ENCODE assay signal across 13 mouse cellular contexts in the genomic region with DNA sequence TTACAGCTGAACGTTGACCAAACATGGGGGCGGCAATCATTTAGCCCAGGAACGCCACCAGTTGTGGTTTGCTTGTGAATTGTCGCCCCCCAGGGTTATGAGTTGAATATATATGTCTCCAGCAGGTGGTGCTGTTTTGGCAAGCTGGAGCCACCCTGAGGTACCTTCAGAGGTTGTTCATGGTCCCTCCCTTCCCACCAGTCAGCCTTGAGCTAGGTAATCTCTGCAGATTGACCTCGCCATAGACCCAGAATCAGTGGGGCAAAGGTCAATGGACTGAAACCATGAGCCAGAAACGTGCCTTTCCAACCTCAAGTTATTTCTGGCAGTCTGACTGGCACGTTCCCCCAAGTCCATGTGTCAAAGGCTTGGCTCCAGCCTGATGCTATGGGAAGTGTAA. TPM values are rescaled to one million over a fixed set of nuclear protein-coding genes. Genes with fewer than 3 reads are reported as not detected.
DNase-seq lines count a peak whose midpoint lies in the region; ATAC-seq and TF ChIP-seq lines count a peak whose summit lies in the region.
"Had no signal": no experiment of that assay in that cellular context is flagged by ENCODE, and none has a peak within 500 bp of the region (broad histone marks: within the 10 kb centered on the region; RNA-seq: fewer than 3 reads in every experiment).

No protein-coding gene starts in this region.

- no peak for DNase-seq in forebrain, postnatal 0 days
- DNase-seq in forebrain, embryonic 14.5 days (ENCODE audit: low spot score): no peak
- DNase-seq in midbrain, embryonic 11.5 days (ENCODE audit: low spot score, missing footprints): peak; percentile 56
- peak; percentile 20 for DNase-seq in mesoderm, embryonic 11.5 days (ENCODE audit: low read depth, low spot score)
- no peak for DNase-seq in ovary, postnatal 36 days (ENCODE audit: low spot score)
- DNase-seq: kidney, adult 11 months; right cerebral cortex, postnatal 14 days; thymus, postnatal 4 days had no signal

- whole genome bisulfite sequencing in forebrain, postnatal 0 days: 78% methylated on average over 7 of the region's 7 CpGs
- 83% methylated on average over 7 of the region's 7 CpGs for WGBS in forebrain, embryonic 14.5 days
- 66% methylated on average over 7 of the region's 7 CpGs for WGBS in midbrain, embryonic 11.5 days
- WGBS in midbrain, embryonic 16.5 days: 74% methylated on average over 7 of the region's 7 CpGs
- WGBS in bone marrow, adult 2 months: 76% methylated on average over 7 of the region's 7 CpGs
- WGBS in hindbrain, embryonic 13.5 days: 79% methylated on average over 7 of the region's 7 CpGs

- TF ChIP-seq CTCF in forebrain, postnatal 0 days (IDR thresholded peaks at IDR 0.05; ENCODE audit: low read depth): peak; percentile 49
- peak; percentile 53 for TF ChIP-seq CTCF in bone marrow, adult 2 months (IDR thresholded peaks at IDR 0.05; ENCODE audit: control insufficient read depth, insufficient read depth, low read length)

- no peaks in the 10 kb centered on the region for H3K4me1 ChIP-seq in forebrain, postnatal 0 days (ENCODE audit: insufficient read depth)
- H3K4me1 ChIP-seq in forebrain, embryonic 14.5 days (ENCODE audit: control insufficient read depth, insufficient read depth, low read length): no peaks in the 10 kb centered on the region
- no peaks in the 10 kb centered on the region for H3K4me1 ChIP-seq in midbrain, embryonic 11.5 days (ENCODE audit: control insufficient read depth, insufficient read depth, low read length)
- no peaks in the 10 kb centered on the region for H3K4me1 ChIP-seq in midbrain, embryonic 16.5 days (ENCODE audit: control insufficient read depth, insufficient read depth, low read length)
- no peaks in the 10 kb centered on the region; the same call in 1 of the 2 replicates for H3K4me1 ChIP-seq in bone marrow, adult 2 months (ENCODE audit: control insufficient read depth, insufficient read depth, low read length)
- no peaks in the 10 kb centered on the region for H3K4me1 ChIP-seq in hindbrain, embryonic 13.5 days (replicated peaks)
- H3K4me1 ChIP-seq: heart, embryonic 10.5 days; midbrain, embryonic 15.5 days had no signal

- H3K27me3 ChIP-seq in forebrain, postnatal 0 days (ENCODE audit: insufficient read depth, low read length): no peaks in the 10 kb centered on the region
- no peaks in the 10 kb centered on the region for H3K27me3 ChIP-seq in forebrain, embryonic 14.5 days (replicated peaks; ENCODE audit: control insufficient read depth, insufficient read depth, low read length)
- H3K27me3 ChIP-seq in midbrain, embryonic 11.5 days (ENCODE audit: control insufficient read depth, insufficient read depth, low read length): no peaks in the 10 kb centered on the region
- no peaks in the 10 kb centered on the region for H3K27me3 ChIP-seq in midbrain, embryonic 16.5 days (ENCODE audit: control insufficient read depth, insufficient read depth, low read depth, low read length)
- no peaks in the 10 kb centered on the region for H3K27me3 ChIP-seq in hindbrain, embryonic 13.5 days
- H3K27me3 ChIP-seq: midbrain, embryonic 15.5 days had no signal

- no peak for TF ChIP-seq POLR2A in bone marrow, adult 2 months (IDR thresholded peaks at IDR 0.05; ENCODE audit: borderline replicate concordance, control insufficient read depth, low read depth, low read length)

- H3K9me3 ChIP-seq in forebrain, postnatal 0 days (ENCODE audit: low read length): no peaks in the 10 kb centered on the region
- H3K9me3 ChIP-seq in forebrain, embryonic 14.5 days (replicated peaks; ENCODE audit: control insufficient read depth, low read length): no peaks in the 10 kb centered on the region
- H3K9me3 ChIP-seq in midbrain, embryonic 11.5 days (ENCODE audit: control insufficient read depth, low read length): no peaks in the 10 kb centered on the region
- H3K9me3 ChIP-seq in midbrain, embryonic 16.5 days (replicated peaks; ENCODE audit: control insufficient read depth, low read length, poor library complexity, severe bottlenecking): no peaks in the 10 kb centered on the region; the same call in 1 of the 2 replicates
- no peaks in the 10 kb centered on the region for H3K9me3 ChIP-seq in hindbrain, embryonic 13.5 days
- H3K9me3 ChIP-seq: heart, embryonic 10.5 days; midbrain, embryonic 15.5 days had no signal

- no peak overlapping the region for H3K4me3 ChIP-seq in forebrain, postnatal 0 days (ENCODE audit: low read depth, low read length)
- no peak overlapping the region for H3K4me3 ChIP-seq in forebrain, embryonic 14.5 days (ENCODE audit: low read depth, low read length)
- no peak overlapping the region for H3K4me3 ChIP-seq in midbrain, embryonic 11.5 days (ENCODE audit: low read depth, low read length)
- no peak overlapping the region for H3K4me3 ChIP-seq in midbrain, embryonic 16.5 days (ENCODE audit: low read depth, low read length)
- no peak overlapping the region for H3K4me3 ChIP-seq in bone marrow, adult 2 months (replicated peaks; ENCODE audit: control insufficient read depth, low read depth, low read length)
- H3K4me3 ChIP-seq in hindbrain, embryonic 13.5 days: no peak overlapping the region
- H3K4me3 ChIP-seq: heart, embryonic 10.5 days; midbrain, embryonic 15.5 days had no signal

- no peak overlapping the region for H3K9ac ChIP-seq in forebrain, postnatal 0 days
- no peak overlapping the region for H3K9ac ChIP-seq in forebrain, embryonic 14.5 days (ENCODE audit: low read length)
- H3K9ac ChIP-seq in midbrain, embryonic 11.5 days (ENCODE audit: low read length): no peak overlapping the region
- no peak overlapping the region for H3K9ac ChIP-seq in midbrain, embryonic 16.5 days (ENCODE audit: low read depth, low read length)
- H3K9ac ChIP-seq in hindbrain, embryonic 13.5 days: no peak overlapping the region
- H3K9ac ChIP-seq: midbrain, embryonic 15.5 days had no signal

- no peak overlapping the region for H3K4me2 ChIP-seq in forebrain, postnatal 0 days (ENCODE audit: low read depth)
- H3K4me2 ChIP-seq in forebrain, embryonic 14.5 days (ENCODE audit: low read length): no peak overlapping the region
- no peak overlapping the region for H3K4me2 ChIP-seq in midbrain, embryonic 11.5 days
- H3K4me2 ChIP-seq in midbrain, embryonic 16.5 days (ENCODE audit: low read length): no peak overlapping the region
- no peak overlapping the region for H3K4me2 ChIP-seq in hindbrain, embryonic 13.5 days
- H3K4me2 ChIP-seq: midbrain, embryonic 15.5 days had no signal

- no peak for ATAC-seq in forebrain, postnatal 0 days
- ATAC-seq in forebrain, embryonic 14.5 days: no peak
- no peak for ATAC-seq in midbrain, embryonic 11.5 days (ENCODE audit: low FRiP score)
- ATAC-seq in midbrain, embryonic 16.5 days: no peak
- ATAC-seq in hindbrain, embryonic 13.5 days (ENCODE audit: low FRiP score): no peak
- ATAC-seq: midbrain, embryonic 15.5 days had no signal

- H3K36me3 ChIP-seq in forebrain, postnatal 0 days (ENCODE audit: insufficient read depth): no peaks in the 10 kb centered on the region
- H3K36me3 ChIP-seq in forebrain, embryonic 14.5 days (ENCODE audit: control insufficient read depth, insufficient read depth, low read length): no peaks in the 10 kb centered on the region
- H3K36me3 ChIP-seq in midbrain, embryonic 11.5 days (ENCODE audit: control insufficient read depth, insufficient read depth, low read length): no peaks in the 10 kb centered on the region
- H3K36me3 ChIP-seq in midbrain, embryonic 16.5 days (ENCODE audit: control insufficient read depth, insufficient read depth, low read length): no peaks in the 10 kb centered on the region
- H3K36me3 ChIP-seq in hindbrain, embryonic 13.5 days: no peaks in the 10 kb centered on the region
- H3K36me3 ChIP-seq: heart, embryonic 10.5 days; midbrain, embryonic 15.5 days had no signal

- no peak overlapping the region for H3K27ac ChIP-seq in forebrain, postnatal 0 days (ENCODE audit: low read depth, low read length)
- H3K27ac ChIP-seq in forebrain, embryonic 14.5 days (ENCODE audit: low read depth, low read length): no peak overlapping the region
- no peak overlapping the region for H3K27ac ChIP-seq in midbrain, embryonic 11.5 days (ENCODE audit: low read depth, low read length)
- no peak overlapping the region for H3K27ac ChIP-seq in midbrain, embryonic 16.5 days (ENCODE audit: low read length)
- H3K27ac ChIP-seq in bone marrow, adult 2 months (ENCODE audit: control insufficient read depth, insufficient read depth, low read depth, low read length, poor library complexity): no peak overlapping the region
- H3K27ac ChIP-seq in hindbrain, embryonic 13.5 days: no peak overlapping the region
- H3K27ac ChIP-seq: heart, embryonic 10.5 days; midbrain, embryonic 15.5 days had no signal

RNA-seq across cellular contexts. Expression of gene Ano6, which starts 22.8 kb away (rescaled TPM):
- total RNA-seq in forebrain, postnatal 0 days (2014; rRNA removed): 21.0 and 32.6 TPM in 2 replicates
- polyA plus RNA-seq in forebrain, postnatal 0 days (2015; fragmentation: Nextera tagmentation; extraction: Ambion mirVana): 11.1 and 17.2 TPM in 2 replicates
- polyA plus RNA-seq in forebrain, embryonic 14.5 days (2014; fragmentation: Nextera tagmentation; extraction: Ambion mirVana): 14.6 and 20.1 TPM in 2 replicates
- 30.3 and 30.8 TPM in 2 replicates for polyA plus RNA-seq in midbrain, embryonic 11.5 days (2014; fragmentation: Nextera tagmentation; extraction: Ambion mirVana)
- polyA plus RNA-seq in midbrain, embryonic 16.5 days (2015; fragmentation: Nextera tagmentation; extraction: Ambion mirVana): 24.6 and 28.2 TPM in 2 replicates
- polyA plus RNA-seq in bone marrow, adult 2 months (2011; ENCODE audit: insufficient read depth, insufficient read length, low replicate concordance, missing spikeins): 9.0 and 24.4 TPM in 2 replicates
- 28.7 and 31.2 TPM in 2 replicates for polyA plus RNA-seq in hindbrain, embryonic 13.5 days (2015; fragmentation: Nextera tagmentation; extraction: Ambion mirVana)

Comparison
In these comparisons a context has a peak if more than half of its experiments do, and no peak if none do; other contexts are left out.
1. DNase-seq: peak in midbrain, embryonic 11.5 days (single experiment) and mesoderm, embryonic 11.5 days (single experiment); none in forebrain, postnatal 0 days (single experiment), forebrain, embryonic 14.5 days (single experiment) and ovary, postnatal 36 days (single experiment).